Mouse (Mus musculus) skeletal muscle tissue, adult 2 months (tissue): Measurements from ENCODE around the gene 0610030E20Rik.

Experiments
- DNase-seq: peaks from one replicate; pipeline ENCODE4 v3.0.0-alpha.2; 2012; ENCODE audit warnings: low read depth, low spot score

The 0610030E20Rik gene

GRCm38 (mm10) chr6:72390795-72391521 is 43.8 kb downstream of the 0610030E20Rik start:
- DNase-seq = no peak

GRCm38 (mm10) chr6:72392341-72392740 is 45.2 kb downstream of the 0610030E20Rik start:
- DNase-seq = no peak

DNA sequence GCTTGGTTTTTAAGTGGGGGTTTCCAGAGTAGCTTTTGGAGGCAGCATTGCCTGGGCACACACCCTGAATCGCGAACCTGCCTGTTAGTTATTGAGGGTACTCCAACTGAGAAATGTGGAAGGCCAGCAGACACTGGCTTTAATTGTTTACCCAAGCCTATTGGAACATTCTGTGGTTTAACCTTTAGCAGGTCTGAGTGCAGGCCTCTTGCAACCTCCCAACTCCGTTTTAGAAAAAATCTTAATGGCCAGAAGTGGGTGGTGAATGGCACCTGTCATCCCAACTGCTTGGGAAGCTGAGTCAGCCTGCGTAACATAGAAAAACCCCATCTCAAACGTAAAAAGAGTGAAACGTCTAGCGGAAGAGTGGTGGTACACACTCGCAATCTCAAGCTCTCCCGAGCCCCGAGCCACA is 49.7 kb downstream of the 0610030E20Rik start:
- DNase-seq = no peak

DNA sequence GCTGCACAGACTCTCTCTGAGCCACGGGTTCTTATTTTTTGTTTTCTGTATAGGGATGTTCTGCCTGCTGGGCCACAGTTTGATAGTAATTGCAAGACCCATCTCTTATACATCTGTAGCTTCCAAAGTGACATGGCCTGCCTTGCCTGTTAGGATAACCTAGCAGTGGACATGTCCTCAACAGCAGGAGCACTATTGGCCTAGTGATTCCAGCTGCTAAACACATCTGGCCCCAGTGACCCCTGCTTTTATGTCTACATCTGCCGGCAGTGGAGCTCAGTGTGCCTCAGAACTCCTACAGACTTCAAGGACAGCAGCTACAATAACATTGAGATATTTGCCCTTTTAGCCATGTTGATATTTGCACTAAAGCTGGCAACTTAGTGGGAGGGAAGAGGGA is 52.9 kb downstream of the 0610030E20Rik start:
- no peak for DNase-seq

- peak; percentile 65 for DNase-seq
These were observed 54.8 kb downstream of the 0610030E20Rik start for GRCm38 (mm10) chr6:72401875-72402274.
